Mouse (Mus musculus) heart, postnatal 0 days (tissue): ENCODE results near the gene Anks1b.

Experiments
- CTCF ChIP-seq: IDR thresholded peaks from 2 replicates; pipeline ENCODE4 v1.5.1; 2016; ENCODE audit warnings: antibody characterized with exemption, control low read depth, low read depth
- EP300 ChIP-seq: IDR thresholded peaks from 2 replicates; pipeline ENCODE4 v1.6.1; 2016; ENCODE audit warnings: antibody characterized with exemption, low read depth

DNA sequence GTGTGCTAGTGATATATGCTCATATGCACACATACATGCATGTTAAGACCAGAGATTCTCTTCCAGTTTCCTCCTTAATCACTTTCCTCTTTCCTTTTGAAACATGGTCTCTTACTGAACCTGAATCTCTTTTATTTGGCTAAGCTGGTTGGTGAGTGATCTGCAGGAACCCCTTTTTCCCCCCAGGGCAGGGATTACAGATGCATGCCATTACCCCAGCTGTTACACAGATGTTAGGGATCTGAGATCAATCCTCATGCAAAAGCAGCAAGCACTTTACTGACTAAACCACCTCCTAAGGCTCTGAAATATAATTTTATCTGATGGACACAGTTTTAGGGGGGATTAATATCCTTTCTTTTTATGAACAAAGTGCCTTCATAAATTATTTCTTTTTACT, 432.8 kb downstream of the Anks1b start:
- TF ChIP-seq CTCF (no peak), EP300 (no peak)
